Mouse (Mus musculus) kidney, postnatal 0 days (tissue): ENCODE measurements around the gene Cmip. TPM values are rescaled to one million over a fixed set of nuclear protein-coding genes. Genes with fewer than 3 reads are reported as not detected.

Experiments used
- ATAC-seq: fragments of 200-750 bp; cut with Nextera tagmentation; replicated peaks from 2 replicates; pipeline ENCODE4 v1.8.0; 2017; ENCODE audit warnings: low read depth, moderate number of reproducible peaks, moderate TSS enrichment, moderate library complexity; ENCODE audit not compliant: low FRiP score
- DNase-seq: peaks from one replicate; pipeline ENCODE4 v3.0.0-alpha.2; 2016; ENCODE audit warnings: low spot score
- H3K27ac ChIP-seq: fragments of 300-500 bp; sonication (generic); 2 replicates; pipeline ENCODE4 v1.5.1; 2014; ENCODE audit warnings: mild to moderate bottlenecking
- H3K27me3 ChIP-seq: fragments of 300-500 bp; sonication (generic); 2 replicates; pipeline ENCODE4 v1.6.1; 2014; ENCODE audit warnings: low read length, mixed read lengths; ENCODE audit not compliant: insufficient read depth
- H3K36me3 ChIP-seq: fragments of 300-500 bp; sonication (generic); 2 replicates; pipeline ENCODE4 v1.6.1; 2014; ENCODE audit warnings: low read length, mixed read lengths; ENCODE audit not compliant: insufficient read depth
- H3K4me1 ChIP-seq: fragments of 300-500 bp; sonication (generic); replicated peaks from 2 replicates; pipeline ENCODE4 v1.6.1; 2014; ENCODE audit warnings: antibody characterized with exemption, low read length, mixed read lengths; ENCODE audit not compliant: insufficient read depth
- H3K4me2 ChIP-seq: fragments of 300-500 bp; sonication (generic); 2 replicates; pipeline ENCODE4 v1.6.1; 2014; ENCODE audit warnings: mild to moderate bottlenecking, low read length, moderate library complexity, mixed read lengths
- H3K4me3 ChIP-seq: fragments of 300-500 bp; sonication (generic); replicated peaks from 2 replicates; pipeline ENCODE4 v1.5.1; 2014; ENCODE audit warnings: low read depth, low read length
- H3K9ac ChIP-seq: fragments of 300-500 bp; sonication (generic); 2 replicates; pipeline ENCODE4 v1.6.1; 2014; ENCODE audit warnings: low read depth, low read length
- H3K9me3 ChIP-seq: fragments of 300-500 bp; sonication (generic); replicated peaks from 2 replicates; pipeline ENCODE4 v1.6.1; 2016; ENCODE audit warnings: low read length, inconsistent platforms, mixed read lengths
- CTCF ChIP-seq: IDR thresholded peaks from 2 replicates; pipeline ENCODE4 v1.5.1; 2016; ENCODE audit warnings: antibody characterized with exemption, low read depth, mild to moderate bottlenecking, moderate library complexity
- WGBS: fragments of 180-500 bp; shearing (Covaris S2); extraction: QIAGEN DNeasy Blood & Tissue Kit; methylation state at CpG from one replicate; pipeline ENCODE4 v1.1.7; 2014; 5-methylcytosine and 5-hydroxymethylcytosine counted together
- polyA plus RNA-seq: library from polyadenylated mRNA; unstranded; fragments of >200 nt; fragmentation: Nextera tagmentation; extraction: Ambion mirVana; gene quantifications from 2 replicates; pipeline ENCODE4 v1.2.1, GENCODE M21; 2015

Cmip gene
- polyA plus RNA-seq, 1 experiment from 2014 or later: 36.8 TPM

GRCm38 (mm10) chr8:117339958-117340651, 83.2 kb downstream of the Cmip start:
- Histone ChIP-seq H3K4me3 (no peak overlapping the region), H3K4me2 (peak overlapping the region; percentile 27), H3K4me1 (peaks cover 42% of the 10 kb centered on the region), H3K27ac (peak overlapping the region; percentile 67), H3K27me3 (no peaks in the 10 kb centered on the region), H3K9me3 (no peaks in the 10 kb centered on the region), H3K9ac (0 out of 2 replicates have a peak overlapping the region, but pooled peaks have one; percentile 18), H3K36me3 (no peaks in the 10 kb centered on the region)
- DNase-seq (no peak), ATAC-seq (no peak)
- TF ChIP-seq CTCF: no peak; the same call in 1 of the 2 replicates
- WGBS: 34% methylated on average over 12 of the region's 12 CpGs

GRCm38 (mm10) chr8:117340800-117341199, 83.9 kb downstream of the Cmip start:
- peak overlapping the region; percentile 67; the same call in 1 of the 2 replicates for H3K27ac ChIP-seq
- H3K27me3 ChIP-seq: no peaks in the 10 kb centered on the region
- WGBS: 86% methylated on average over 12 of the region's 12 CpGs
- no peak for TF ChIP-seq CTCF
- H3K4me3 ChIP-seq: no peak overlapping the region
- no peak overlapping the region for H3K9ac ChIP-seq
- H3K4me2 ChIP-seq: no peak overlapping the region
- no peak for DNase-seq
- no peaks in the 10 kb centered on the region for H3K36me3 ChIP-seq
- H3K4me1 ChIP-seq: peaks cover 35% of the 10 kb centered on the region
- no peak for ATAC-seq
- no peaks in the 10 kb centered on the region for H3K9me3 ChIP-seq

- no peaks in the 10 kb centered on the region for H3K27me3 ChIP-seq
- H3K27ac ChIP-seq: peak overlapping the region; percentile 13; the same call in 1 of the 2 replicates
- ATAC-seq (no peak), DNase-seq (no peak)
- H3K9ac ChIP-seq: no peak overlapping the region
- no peak overlapping the region for H3K4me2 ChIP-seq
- 61% methylated on average over 8 of the region's 8 CpGs for WGBS
- TF ChIP-seq CTCF: no peak
- H3K9me3 ChIP-seq: no peaks in the 10 kb centered on the region
- no peak overlapping the region for H3K4me3 ChIP-seq
- no peaks in the 10 kb centered on the region for H3K36me3 ChIP-seq
- peaks cover 36% of the 10 kb centered on the region for H3K4me1 ChIP-seq
Measured at GRCm38 (mm10) chr8:117342735-117343385, 86.0 kb downstream of the Cmip start.

- H3K36me3 ChIP-seq: no peaks in the 10 kb centered on the region
- H3K4me2 ChIP-seq: no peak overlapping the region
- H3K4me1 ChIP-seq: peaks cover 39% of the 10 kb centered on the region
- no peaks in the 10 kb centered on the region for H3K27me3 ChIP-seq
- peak overlapping the region; percentile 13; the same call in 1 of the 2 replicates for H3K27ac ChIP-seq
- H3K9ac ChIP-seq: no peak overlapping the region
- DNase-seq: no peak
- no peak for ATAC-seq
- WGBS: 69% methylated on average over 10 of the region's 10 CpGs
- no peak for TF ChIP-seq CTCF
- H3K4me3 ChIP-seq: no peak overlapping the region
- no peaks in the 10 kb centered on the region for H3K9me3 ChIP-seq
Measured at GRCm38 (mm10) chr8:117343484-117343883, 86.6 kb downstream of the Cmip start.

- no peaks in the 10 kb centered on the region for H3K27me3 ChIP-seq
- DNase-seq (no peak), ATAC-seq (no peak)
- H3K4me2 ChIP-seq: no peak overlapping the region
- no peak overlapping the region for H3K27ac ChIP-seq
- no peak overlapping the region for H3K4me3 ChIP-seq
- H3K36me3 ChIP-seq: no peaks in the 10 kb centered on the region
- TF ChIP-seq CTCF: no peak
- no peaks in the 10 kb centered on the region for H3K9me3 ChIP-seq
- no peak overlapping the region for H3K9ac ChIP-seq
- peaks cover 28% of the 10 kb centered on the region for H3K4me1 ChIP-seq
- 68% methylated on average over 11 of the region's 11 CpGs for WGBS
Measured at GRCm38 (mm10) chr8:117344899-117345298, 88.0 kb downstream of the Cmip start.

- no peaks in the 10 kb centered on the region for H3K36me3 ChIP-seq
- H3K9me3 ChIP-seq: no peaks in the 10 kb centered on the region
- 87% methylated on average over 11 of the region's 11 CpGs for WGBS
- no peak for ATAC-seq
- H3K4me2 ChIP-seq: no peak overlapping the region
- peaks cover 25% of the 10 kb centered on the region for H3K4me1 ChIP-seq
- no peak for DNase-seq
- TF ChIP-seq CTCF: no peak
- H3K9ac ChIP-seq: no peak overlapping the region
- no peak overlapping the region for H3K27ac ChIP-seq
- H3K27me3 ChIP-seq: no peaks in the 10 kb centered on the region
- H3K4me3 ChIP-seq: no peak overlapping the region
Measured at GRCm38 (mm10) chr8:117345376-117345775, 88.5 kb downstream of the Cmip start.
